Mouse (Mus musculus) stomach, postnatal 0 days (tissue): ENCODE results near the gene Fgfr1op.

ENCODE experiments used
- CTCF ChIP-seq: IDR thresholded peaks from 2 replicates; pipeline ENCODE4 v1.5.1; 2016; ENCODE audit warnings: antibody characterized with exemption, low read depth, mild to moderate bottlenecking, moderate library complexity
- EP300 ChIP-seq: optimal IDR thresholded peaks from 2 replicates; pipeline ENCODE3; 2016; ENCODE audit warnings: antibody characterized with exemption

GRCm38 (mm10) chr17:8238012-8238710 is 72.9 kb downstream of the Fgfr1op start:
- TF ChIP-seq CTCF, result no peak
- no peak for TF ChIP-seq EP300
